ENCODE assay signal across 16 mouse cellular contexts in the genomic region with DNA sequence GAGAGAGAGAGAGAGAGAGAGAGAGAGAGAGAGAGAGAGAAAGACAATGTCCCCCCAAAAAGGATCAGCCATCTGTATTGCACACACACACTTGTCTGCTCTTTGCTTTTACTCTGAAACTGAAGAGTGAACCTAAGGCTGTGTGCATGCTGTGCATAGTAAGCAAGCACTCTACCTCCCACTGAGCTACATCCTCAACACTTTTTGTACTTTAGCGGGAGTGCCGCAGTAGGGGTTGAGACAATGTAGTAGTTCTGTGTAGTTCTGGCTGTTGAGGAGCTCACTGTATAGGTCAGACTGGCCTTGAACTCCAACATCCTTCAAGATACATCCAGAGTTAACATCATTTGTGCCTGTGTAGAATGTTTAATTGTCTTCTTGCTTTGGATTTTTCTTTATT.
"Had no signal": no experiment of that assay in that cellular context is flagged by ENCODE, and none has a peak within 500 bp of the region (broad histone marks: within the 10 kb centered on the region; RNA-seq: fewer than 3 reads in every experiment).

No protein-coding gene starts in this region.

- DNase-seq: retina, postnatal 1 day; right cerebral cortex, adult 18-20 months; right cerebral cortex, postnatal 14 days; right cerebral cortex, postnatal 25 days; right cerebral cortex, postnatal 4 days; spleen, adult 18-20 months; thymus, adult 18-20 months; thymus, adult 2 months; thymus, postnatal 14 days; thymus, postnatal 36 days; thymus, postnatal 4 days had no signal

- H3K9me3 ChIP-seq: neural tube, embryonic 12.5 days; neural tube, embryonic 13.5 days; neural tube, embryonic 15.5 days; stomach, embryonic 15.5 days had no signal

- H3K4me1 ChIP-seq: neural tube, embryonic 12.5 days; neural tube, embryonic 15.5 days; stomach, embryonic 15.5 days had no signal

- H3K36me3 ChIP-seq: neural tube, embryonic 12.5 days; neural tube, embryonic 13.5 days; neural tube, embryonic 15.5 days; stomach, embryonic 15.5 days had no signal

- H3K27ac ChIP-seq: neural tube, embryonic 12.5 days; neural tube, embryonic 13.5 days; neural tube, embryonic 15.5 days; stomach, embryonic 15.5 days; stomach, postnatal 0 days had no signal

- H3K4me3 ChIP-seq: neural tube, embryonic 12.5 days; neural tube, embryonic 13.5 days; neural tube, embryonic 15.5 days; stomach, embryonic 15.5 days had no signal

- H3K9ac ChIP-seq: neural tube, embryonic 12.5 days; neural tube, embryonic 13.5 days; neural tube, embryonic 15.5 days; stomach, embryonic 15.5 days had no signal
